Mouse (Mus musculus): ENCODE measurements around the gene Krtap1-3. TPM values are rescaled to one million over a fixed set of nuclear protein-coding genes. Genes with fewer than 3 reads are reported as not detected.

Krtap1-3 gene
- not detected for polyA plus RNA-seq (2015; fragmentation: Illumina TruSeq; extraction: RNeasy Lipid Tissue Mini Kit (QIAGEN cat#74804); ENCODE audit: insufficient read depth, low read depth, low replicate concordance)

DNA sequence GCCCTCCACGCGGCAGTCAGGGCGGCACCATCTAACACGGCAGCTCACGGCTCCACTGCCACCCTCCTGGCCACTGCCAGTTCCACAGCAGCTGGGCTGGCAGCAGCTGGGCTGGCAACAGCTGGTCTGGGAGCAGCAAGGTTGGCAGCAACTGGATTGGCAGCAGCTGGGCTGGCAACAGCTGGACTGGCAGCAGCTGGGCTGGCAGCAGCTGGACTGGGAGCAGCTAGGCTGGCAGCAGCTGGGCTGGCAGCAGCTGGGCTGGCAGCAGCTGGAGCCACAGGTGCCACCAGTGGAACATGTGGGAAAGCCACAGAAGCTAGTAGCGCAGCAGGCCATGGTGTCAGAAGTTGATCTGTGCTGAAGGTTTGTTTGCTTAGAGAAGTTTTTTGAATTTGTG is at the start of gene Krtap1-3:
TSS of gene Krtap1-3 (minus strand) at position 359 of the 400 bp plus-strand sequence.

DNA sequence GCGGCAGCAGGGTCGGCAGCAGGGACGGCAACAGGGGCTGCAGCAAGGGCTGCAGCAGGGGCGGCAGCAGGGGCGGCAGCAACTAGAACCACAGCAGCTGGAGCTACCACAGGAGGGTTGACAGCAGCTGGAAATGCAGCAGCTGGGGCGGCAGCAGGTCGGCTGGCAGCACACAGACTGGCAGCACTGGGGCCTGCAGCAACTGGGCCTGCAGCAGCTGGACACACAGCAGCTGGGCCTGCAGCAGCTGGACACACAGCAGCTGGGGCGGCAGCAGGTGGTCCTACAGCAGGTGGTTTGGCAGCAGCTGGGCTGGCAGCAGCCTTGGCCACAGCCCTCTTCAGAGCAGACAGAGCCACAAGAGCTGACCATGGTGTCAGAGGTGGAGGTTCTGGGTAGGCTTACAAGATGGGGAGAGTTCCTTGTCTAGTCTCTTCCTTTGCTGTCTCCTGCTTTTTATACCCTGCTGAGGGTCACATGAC is 43.6 kb upstream of the Krtap1-3 start, which contains the start of gene Krtap4-2:
TSS of gene Krtap4-2 (minus strand) at position 432 of the 482 bp plus-strand sequence.

DNA sequence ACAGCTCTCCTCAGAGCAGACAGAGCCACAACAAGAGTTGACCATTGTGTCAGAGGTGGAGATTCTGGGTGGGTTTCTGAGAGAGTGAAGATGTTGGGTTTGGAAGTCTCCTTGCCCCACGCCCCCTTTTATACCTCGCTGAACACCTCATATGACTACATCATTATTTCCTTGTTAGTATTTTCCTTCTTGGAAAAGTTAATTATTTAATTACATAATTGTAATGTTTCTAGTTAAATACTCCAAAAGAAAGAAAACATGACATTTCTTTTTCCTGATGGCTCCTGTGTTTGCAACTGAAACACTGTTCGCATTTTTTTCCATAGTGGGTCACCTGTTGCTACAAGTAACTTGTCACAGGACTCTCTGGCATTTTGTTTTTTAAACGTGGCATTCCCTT is 37.0 kb upstream of the Krtap1-3 start, which contains the start of gene Krtap4-1:
TSS of gene Krtap4-1 (minus strand) at position 101 of the 400 bp plus-strand sequence.

DNA sequence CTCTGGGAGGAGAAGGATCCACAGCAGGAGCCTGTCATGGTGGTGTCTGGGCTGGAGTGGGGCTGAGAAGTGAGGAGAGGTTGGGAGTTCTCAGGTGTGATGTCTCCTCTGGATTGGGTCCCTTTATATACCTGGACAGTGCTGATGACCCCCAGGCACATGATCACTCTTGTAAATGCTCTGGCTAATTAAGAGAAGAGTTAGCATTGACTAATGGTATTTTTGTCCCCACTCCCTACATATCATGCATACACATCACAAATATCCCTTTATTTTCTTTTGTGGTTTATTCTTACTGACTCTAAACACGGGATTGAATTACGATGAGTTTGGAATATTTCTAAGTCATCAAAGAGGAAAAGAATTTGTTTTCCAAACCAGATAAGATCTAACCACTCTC is 29.2 kb upstream of the Krtap1-3 start, which contains the start of gene Gm11562:
TSS of gene Gm11562 (minus strand) at position 101 of the 400 bp plus-strand sequence.

DNA sequence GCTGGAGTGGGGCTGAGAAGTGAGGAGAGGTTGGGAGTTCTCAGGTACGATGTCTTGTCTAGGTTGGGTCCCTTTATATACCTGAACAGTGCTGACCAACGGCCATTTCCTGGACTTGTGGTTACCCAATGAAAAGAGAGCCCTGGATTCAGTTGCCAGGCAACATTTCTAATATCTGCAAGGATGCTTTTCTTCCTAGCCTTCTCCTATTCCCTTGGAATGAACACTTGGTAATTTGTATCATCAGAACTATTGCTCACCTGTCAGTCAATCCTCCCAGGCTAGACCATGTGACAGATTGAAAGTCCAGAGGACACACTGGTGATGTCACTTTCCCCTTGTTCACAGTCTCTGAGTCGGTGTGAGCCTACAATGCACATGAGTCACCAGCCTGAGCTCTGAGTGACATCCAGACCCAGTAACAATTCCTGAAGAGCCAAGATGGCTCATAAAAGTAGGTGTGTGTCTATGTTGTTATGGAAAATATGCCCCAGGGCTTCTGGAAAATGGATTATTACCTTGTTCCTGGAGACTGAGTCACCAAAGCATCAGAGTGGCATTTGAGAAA is 23.7 kb upstream of the Krtap1-3 start, which contains the start of gene Krtap2-4:
TSS of gene Krtap2-4 (minus strand) at position 51 of the 568 bp plus-strand sequence.

DNA sequence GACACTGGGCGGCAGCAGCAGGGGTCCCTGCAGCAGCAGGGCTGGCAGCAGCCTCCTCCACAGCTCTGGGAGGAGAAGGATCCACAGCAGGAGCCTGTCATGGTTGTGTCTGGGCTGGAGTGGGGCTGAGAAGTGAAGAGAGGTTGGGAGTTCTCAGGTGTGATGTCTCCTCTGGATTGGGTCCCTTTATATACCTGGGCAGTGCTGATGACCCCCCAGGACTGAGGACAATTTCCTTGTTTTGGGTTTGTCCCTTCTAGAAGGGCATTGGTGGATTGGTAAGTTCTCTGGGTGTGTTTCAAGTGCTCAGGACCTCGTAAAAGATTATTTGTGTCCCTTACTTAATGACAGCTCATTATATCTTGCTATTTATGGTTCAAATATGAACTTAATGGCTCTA is 18.9 kb upstream of the Krtap1-3 start, which contains the start of gene Gm11937:
TSS of gene Gm11937 (minus strand) at position 101 of the 400 bp plus-strand sequence.

DNA sequence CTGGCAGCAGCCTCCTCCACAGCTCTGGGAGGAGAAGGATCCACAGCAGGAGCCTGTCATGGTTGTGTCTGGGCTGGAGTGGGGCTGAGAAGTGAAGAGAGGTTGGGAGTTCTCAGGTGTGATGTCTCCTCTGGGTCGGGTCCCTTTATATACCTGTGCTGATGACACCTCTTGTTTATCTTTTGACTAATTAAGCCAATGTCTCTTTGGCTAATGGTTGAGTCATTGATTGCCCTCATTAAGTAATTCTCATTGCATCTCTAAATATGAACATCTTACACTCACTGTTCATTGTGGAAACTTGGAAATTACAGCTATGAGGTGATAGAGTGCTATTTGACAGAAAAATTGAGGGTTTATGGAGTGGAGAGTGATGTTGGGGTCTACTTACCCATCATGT is 12.1 kb upstream of the Krtap1-3 start, which contains the start of gene Gm11938:
TSS of gene Gm11938 (minus strand) at position 101 of the 400 bp plus-strand sequence.

DNA sequence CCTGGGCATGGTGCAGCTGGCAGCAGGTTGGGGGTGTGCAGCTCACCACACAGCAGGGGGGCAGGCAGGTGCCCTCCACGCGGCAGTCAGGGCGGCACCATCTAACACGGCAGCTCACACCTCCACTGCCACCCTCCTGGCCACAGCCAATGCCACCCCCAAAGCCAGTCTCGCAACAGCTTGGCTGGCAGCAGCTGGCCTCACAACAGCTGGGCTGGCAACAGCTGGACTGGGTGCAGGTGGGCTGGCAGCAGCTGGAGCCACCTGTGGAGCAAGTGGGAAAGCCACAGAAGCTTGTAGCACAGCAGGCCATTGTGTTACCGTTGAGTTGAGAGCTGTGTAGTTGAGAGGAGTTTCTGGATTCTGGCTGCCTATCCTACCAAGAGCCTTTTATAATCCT is 6.6 kb upstream of the Krtap1-3 start, which contains the start of gene Krtap9-3:
TSS of gene Krtap9-3 (minus strand) at position 364 of the 400 bp plus-strand sequence.

DNA sequence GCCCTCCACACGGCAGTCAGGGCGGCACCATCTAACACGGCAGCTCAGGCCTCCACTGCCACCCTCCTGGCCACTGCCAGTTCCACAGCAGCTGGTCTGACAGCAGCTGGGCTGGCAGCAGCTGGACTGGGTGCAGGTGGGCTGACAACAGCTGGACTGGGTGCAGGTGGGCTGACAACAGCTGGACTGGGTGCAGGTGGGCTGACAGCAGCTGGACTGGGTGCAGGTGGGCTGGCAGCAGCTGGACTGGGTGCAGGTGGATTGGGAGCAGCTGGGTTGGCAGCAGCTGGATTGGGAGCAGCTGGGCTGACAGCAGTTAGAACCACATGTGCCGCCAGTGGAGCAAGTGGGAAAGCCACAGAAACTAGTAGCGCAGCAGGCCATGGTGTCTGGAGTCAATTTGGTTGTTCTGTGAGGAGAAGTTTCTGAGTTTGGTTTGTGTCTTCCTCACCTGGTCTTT is 7.9 kb downstream of the Krtap1-3 start, which contains the start of gene Krtap1-4:
TSS of gene Krtap1-4 (minus strand) at position 410 of the 460 bp plus-strand sequence.

DNA sequence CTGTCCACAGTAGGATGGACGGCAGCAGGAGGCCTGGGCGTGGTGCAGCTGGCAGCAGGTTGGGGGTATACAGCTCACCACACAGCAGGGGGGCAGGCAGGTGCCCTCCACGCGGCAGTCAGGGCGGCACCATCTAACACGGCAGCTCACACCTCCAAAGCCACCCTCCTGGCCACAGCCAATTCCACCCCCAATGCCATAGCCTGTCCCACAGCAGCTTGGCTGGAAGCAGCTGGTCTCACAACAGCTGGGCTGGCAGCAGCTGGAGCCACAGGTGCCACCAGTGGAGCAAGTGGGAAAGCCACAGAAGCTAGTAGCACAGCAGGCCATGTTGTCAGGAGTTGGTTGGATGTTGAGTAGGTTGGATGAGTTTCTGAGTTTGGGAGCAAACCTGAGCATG is 10.5 kb downstream of the Krtap1-3 start, which contains the start of gene Krtap1-5:
TSS of gene Krtap1-5 (minus strand) at position 381 of the 400 bp plus-strand sequence.

DNA sequence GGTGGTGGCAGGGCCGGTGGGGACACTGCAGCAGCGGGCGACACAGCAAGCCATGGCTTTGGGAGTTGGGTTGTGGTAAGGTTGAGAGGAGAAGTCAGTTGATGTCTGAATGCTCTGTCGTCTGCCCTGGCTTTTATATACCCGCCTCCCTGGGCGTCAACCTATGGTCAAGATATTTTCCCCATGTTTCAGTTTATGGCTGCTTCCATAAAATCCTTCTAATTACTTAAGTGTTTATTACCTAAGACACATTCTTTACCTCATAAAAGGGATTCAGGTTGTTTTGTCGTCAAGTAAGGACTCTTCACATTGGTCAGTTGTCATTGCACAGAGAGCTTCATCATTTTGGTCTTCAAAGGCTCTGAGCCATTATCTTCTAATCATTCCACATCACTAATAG is 24.6 kb downstream of the Krtap1-3 start, which contains the start of gene Krtap3-1:
TSS of gene Krtap3-1 (minus strand) at position 101 of the 400 bp plus-strand sequence.

DNA sequence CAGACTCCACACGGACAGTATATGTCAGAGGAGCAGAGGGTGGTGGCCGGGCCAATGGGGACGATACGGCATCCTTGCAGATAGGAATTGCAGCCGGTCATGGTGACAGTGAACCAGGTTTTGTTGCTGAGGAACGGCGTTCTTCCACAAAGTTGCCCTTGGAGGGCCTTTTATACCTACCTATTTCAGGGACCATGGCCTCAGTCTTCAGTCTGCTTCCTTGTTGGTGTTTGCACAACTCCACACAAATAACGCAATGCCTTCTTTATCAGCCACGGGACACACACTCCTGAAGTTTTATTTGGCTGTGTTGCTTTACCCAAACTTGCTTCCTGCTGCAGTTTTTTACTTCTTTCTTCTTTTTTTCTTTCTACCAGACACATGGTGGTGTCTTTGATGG is 31.8 kb downstream of the Krtap1-3 start, which contains the start of gene Gm11939:
TSS of gene Gm11939 (minus strand) at position 101 of the 400 bp plus-strand sequence.

DNA sequence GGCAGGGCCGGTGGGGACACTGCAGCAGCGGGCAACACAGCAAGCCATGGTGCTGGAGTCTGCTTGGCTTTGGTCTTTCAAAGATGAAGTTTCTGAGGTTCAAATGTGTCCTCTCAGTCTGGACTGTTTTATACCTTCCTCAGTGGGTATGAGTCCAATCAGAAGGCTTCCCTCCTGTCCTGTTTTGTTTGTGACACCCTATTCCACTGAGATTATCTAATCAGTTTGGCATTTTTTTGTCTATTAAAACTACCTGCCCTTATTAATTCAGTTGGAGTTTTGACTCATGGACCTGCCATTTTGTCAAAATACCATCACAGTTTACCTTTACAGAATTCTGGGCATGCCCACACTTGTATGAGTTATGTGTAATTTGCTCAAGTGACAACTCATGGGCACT is 34.4 kb downstream of the Krtap1-3 start, which contains the start of gene Krtap3-2:
TSS of gene Krtap3-2 (minus strand) at position 101 of the 400 bp plus-strand sequence.

DNA sequence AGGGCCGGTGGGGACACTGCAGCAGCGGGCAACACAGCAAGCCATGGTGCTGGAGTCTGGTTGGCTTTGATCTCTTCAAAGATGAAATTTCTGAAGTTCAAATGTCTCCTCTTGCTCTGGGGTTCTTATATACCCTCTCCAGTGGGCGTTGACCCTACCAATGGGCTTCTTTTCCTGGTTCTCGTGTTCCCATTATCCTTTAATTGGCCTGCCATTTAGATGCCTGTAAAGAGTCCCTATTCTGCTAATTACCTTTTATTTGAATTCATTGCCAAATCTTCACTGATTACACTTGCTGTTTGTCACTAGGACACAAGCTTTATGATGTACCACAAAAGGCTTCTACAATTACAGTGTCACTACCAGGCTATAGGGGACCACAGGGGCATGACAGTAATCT is 40.4 kb downstream of the Krtap1-3 start, which contains the start of gene Krtap3-3:
TSS of gene Krtap3-3 (minus strand) at position 101 of the 400 bp plus-strand sequence.

Other genes starting within 250 kb of the Krtap1-3 start
- not detected for gene Krt27, start 240.2 kb downstream of the Krtap1-3 start, polyA plus RNA-seq (2015; fragmentation: Illumina TruSeq; extraction: RNeasy Lipid Tissue Mini Kit (QIAGEN cat#74804); ENCODE audit: insufficient read depth, low read depth, low replicate concordance)
- gene Krt28, start 216.4 kb downstream of the Krtap1-3 start, polyA plus RNA-seq (2015; fragmentation: Illumina TruSeq; extraction: RNeasy Lipid Tissue Mini Kit (QIAGEN cat#74804); ENCODE audit: insufficient read depth, low read depth, low replicate concordance), result not detected
- 3.7 TPM for gene Krt10, start 202.0 kb downstream of the Krtap1-3 start, polyA plus RNA-seq (2015; fragmentation: Illumina TruSeq; extraction: RNeasy Lipid Tissue Mini Kit (QIAGEN cat#74804); ENCODE audit: insufficient read depth, low read depth, low replicate concordance)
- not detected for gene Krt12, start 169.1 kb downstream of the Krtap1-3 start, polyA plus RNA-seq (2015; fragmentation: Illumina TruSeq; extraction: RNeasy Lipid Tissue Mini Kit (QIAGEN cat#74804); ENCODE audit: insufficient read depth, low read depth, low replicate concordance)
- gene Krt20, start 153.2 kb downstream of the Krtap1-3 start, polyA plus RNA-seq (2015; fragmentation: Illumina TruSeq; extraction: RNeasy Lipid Tissue Mini Kit (QIAGEN cat#74804); ENCODE audit: insufficient read depth, low read depth, low replicate concordance), result not detected
- gene Krt23, start 98.2 kb downstream of the Krtap1-3 start, polyA plus RNA-seq (2015; fragmentation: Illumina TruSeq; extraction: RNeasy Lipid Tissue Mini Kit (QIAGEN cat#74804); ENCODE audit: insufficient read depth, low read depth, low replicate concordance), result 2.0 TPM
- gene Krt39, start 70.0 kb downstream of the Krtap1-3 start, polyA plus RNA-seq (2015; fragmentation: Illumina TruSeq; extraction: RNeasy Lipid Tissue Mini Kit (QIAGEN cat#74804); ENCODE audit: insufficient read depth, low read depth, low replicate concordance), result not detected
- not detected for gene Krt40, start 48.2 kb downstream of the Krtap1-3 start, polyA plus RNA-seq (2015; fragmentation: Illumina TruSeq; extraction: RNeasy Lipid Tissue Mini Kit (QIAGEN cat#74804); ENCODE audit: insufficient read depth, low read depth, low replicate concordance)
- gene Krtap3-3, start 40.5 kb downstream of the Krtap1-3 start, polyA plus RNA-seq (2015; fragmentation: Illumina TruSeq; extraction: RNeasy Lipid Tissue Mini Kit (QIAGEN cat#74804); ENCODE audit: insufficient read depth, low read depth, low replicate concordance), result not detected
- gene Krtap3-2, start 34.5 kb downstream of the Krtap1-3 start, polyA plus RNA-seq (2015; fragmentation: Illumina TruSeq; extraction: RNeasy Lipid Tissue Mini Kit (QIAGEN cat#74804); ENCODE audit: insufficient read depth, low read depth, low replicate concordance), result not detected
- gene Gm11939, start 31.9 kb downstream of the Krtap1-3 start, polyA plus RNA-seq (2015; fragmentation: Illumina TruSeq; extraction: RNeasy Lipid Tissue Mini Kit (QIAGEN cat#74804); ENCODE audit: insufficient read depth, low read depth, low replicate concordance), result not detected
- gene Krtap3-1, start 24.7 kb downstream of the Krtap1-3 start, polyA plus RNA-seq (2015; fragmentation: Illumina TruSeq; extraction: RNeasy Lipid Tissue Mini Kit (QIAGEN cat#74804); ENCODE audit: insufficient read depth, low read depth, low replicate concordance), result not detected
- not detected for gene Krtap1-5, start 10.3 kb downstream of the Krtap1-3 start, polyA plus RNA-seq (2015; fragmentation: Illumina TruSeq; extraction: RNeasy Lipid Tissue Mini Kit (QIAGEN cat#74804); ENCODE audit: insufficient read depth, low read depth, low replicate concordance)
- gene Krtap1-4, start 7.7 kb downstream of the Krtap1-3 start, polyA plus RNA-seq (2015; fragmentation: Illumina TruSeq; extraction: RNeasy Lipid Tissue Mini Kit (QIAGEN cat#74804); ENCODE audit: insufficient read depth, low read depth, low replicate concordance), result not detected
- gene Krtap9-3, start 6.8 kb upstream of the Krtap1-3 start, polyA plus RNA-seq (2015; fragmentation: Illumina TruSeq; extraction: RNeasy Lipid Tissue Mini Kit (QIAGEN cat#74804); ENCODE audit: insufficient read depth, low read depth, low replicate concordance), result not detected
- gene Gm11938, start 12.0 kb upstream of the Krtap1-3 start, polyA plus RNA-seq (2015; fragmentation: Illumina TruSeq; extraction: RNeasy Lipid Tissue Mini Kit (QIAGEN cat#74804); ENCODE audit: insufficient read depth, low read depth, low replicate concordance), result not detected
- gene Gm11937, start 18.9 kb upstream of the Krtap1-3 start, polyA plus RNA-seq (2015; fragmentation: Illumina TruSeq; extraction: RNeasy Lipid Tissue Mini Kit (QIAGEN cat#74804); ENCODE audit: insufficient read depth, low read depth, low replicate concordance), result not detected
- not detected for gene Krtap2-4, start 23.5 kb upstream of the Krtap1-3 start, polyA plus RNA-seq (2015; fragmentation: Illumina TruSeq; extraction: RNeasy Lipid Tissue Mini Kit (QIAGEN cat#74804); ENCODE audit: insufficient read depth, low read depth, low replicate concordance)
- not detected for gene Gm11562, start 29.1 kb upstream of the Krtap1-3 start, polyA plus RNA-seq (2015; fragmentation: Illumina TruSeq; extraction: RNeasy Lipid Tissue Mini Kit (QIAGEN cat#74804); ENCODE audit: insufficient read depth, low read depth, low replicate concordance)
- gene Krtap4-1, start 36.9 kb upstream of the Krtap1-3 start, polyA plus RNA-seq (2015; fragmentation: Illumina TruSeq; extraction: RNeasy Lipid Tissue Mini Kit (QIAGEN cat#74804); ENCODE audit: insufficient read depth, low read depth, low replicate concordance), result not detected
- not detected for gene Krtap4-2, start 43.7 kb upstream of the Krtap1-3 start, polyA plus RNA-seq (2015; fragmentation: Illumina TruSeq; extraction: RNeasy Lipid Tissue Mini Kit (QIAGEN cat#74804); ENCODE audit: insufficient read depth, low read depth, low replicate concordance)
- gene Krtap4-7, start 52.8 kb upstream of the Krtap1-3 start, polyA plus RNA-seq (2015; fragmentation: Illumina TruSeq; extraction: RNeasy Lipid Tissue Mini Kit (QIAGEN cat#74804); ENCODE audit: insufficient read depth, low read depth, low replicate concordance), result not detected
- not detected for gene Gm11555, start 58.9 kb upstream of the Krtap1-3 start, polyA plus RNA-seq (2015; fragmentation: Illumina TruSeq; extraction: RNeasy Lipid Tissue Mini Kit (QIAGEN cat#74804); ENCODE audit: insufficient read depth, low read depth, low replicate concordance)
- gene Gm11563, start 67.6 kb upstream of the Krtap1-3 start, polyA plus RNA-seq (2015; fragmentation: Illumina TruSeq; extraction: RNeasy Lipid Tissue Mini Kit (QIAGEN cat#74804); ENCODE audit: insufficient read depth, low read depth, low replicate concordance), result not detected
- gene Krtap4-6, start 74.6 kb upstream of the Krtap1-3 start, polyA plus RNA-seq (2015; fragmentation: Illumina TruSeq; extraction: RNeasy Lipid Tissue Mini Kit (QIAGEN cat#74804); ENCODE audit: insufficient read depth, low read depth, low replicate concordance), result not detected
- not detected for gene Gm14190, start 99.4 kb upstream of the Krtap1-3 start, polyA plus RNA-seq (2015; fragmentation: Illumina TruSeq; extraction: RNeasy Lipid Tissue Mini Kit (QIAGEN cat#74804); ENCODE audit: insufficient read depth, low read depth, low replicate concordance)
- gene Gm14180, start 143.0 kb upstream of the Krtap1-3 start, polyA plus RNA-seq (2015; fragmentation: Illumina TruSeq; extraction: RNeasy Lipid Tissue Mini Kit (QIAGEN cat#74804); ENCODE audit: insufficient read depth, low read depth, low replicate concordance), result not detected
- gene Gm11595, start 181.6 kb upstream of the Krtap1-3 start, polyA plus RNA-seq (2015; fragmentation: Illumina TruSeq; extraction: RNeasy Lipid Tissue Mini Kit (QIAGEN cat#74804); ENCODE audit: insufficient read depth, low read depth, low replicate concordance), result not detected
- not detected for gene Krtap4-8, start 189.4 kb upstream of the Krtap1-3 start, polyA plus RNA-seq (2015; fragmentation: Illumina TruSeq; extraction: RNeasy Lipid Tissue Mini Kit (QIAGEN cat#74804); ENCODE audit: insufficient read depth, low read depth, low replicate concordance)
- gene Krtap4-9, start 193.9 kb upstream of the Krtap1-3 start, polyA plus RNA-seq (2015; fragmentation: Illumina TruSeq; extraction: RNeasy Lipid Tissue Mini Kit (QIAGEN cat#74804); ENCODE audit: insufficient read depth, low read depth, low replicate concordance), result not detected
- gene Gm11596, start 202.1 kb upstream of the Krtap1-3 start, polyA plus RNA-seq (2015; fragmentation: Illumina TruSeq; extraction: RNeasy Lipid Tissue Mini Kit (QIAGEN cat#74804); ENCODE audit: insufficient read depth, low read depth, low replicate concordance), result not detected
- gene Gm11569, start 207.6 kb upstream of the Krtap1-3 start, polyA plus RNA-seq (2015; fragmentation: Illumina TruSeq; extraction: RNeasy Lipid Tissue Mini Kit (QIAGEN cat#74804); ENCODE audit: insufficient read depth, low read depth, low replicate concordance), result not detected
- gene Gm11554, start 213.1 kb upstream of the Krtap1-3 start, polyA plus RNA-seq (2015; fragmentation: Illumina TruSeq; extraction: RNeasy Lipid Tissue Mini Kit (QIAGEN cat#74804); ENCODE audit: insufficient read depth, low read depth, low replicate concordance), result not detected
- gene Krtap4-13, start 218.6 kb upstream of the Krtap1-3 start, polyA plus RNA-seq (2015; fragmentation: Illumina TruSeq; extraction: RNeasy Lipid Tissue Mini Kit (QIAGEN cat#74804); ENCODE audit: insufficient read depth, low read depth, low replicate concordance), result not detected
- not detected for gene Gm11564, start 224.3 kb upstream of the Krtap1-3 start, polyA plus RNA-seq (2015; fragmentation: Illumina TruSeq; extraction: RNeasy Lipid Tissue Mini Kit (QIAGEN cat#74804); ENCODE audit: insufficient read depth, low read depth, low replicate concordance)
- not detected for gene 2300003K06Rik, start 246.7 kb upstream of the Krtap1-3 start, polyA plus RNA-seq (2015; fragmentation: Illumina TruSeq; extraction: RNeasy Lipid Tissue Mini Kit (QIAGEN cat#74804); ENCODE audit: insufficient read depth, low read depth, low replicate concordance)